Mouse (Mus musculus) layer of hippocampus, adult 9-11 months (tissue): ENCODE measurements around the gene Cyb5d1.
A peak's percentile ranks its signal among the peaks of the same experiment; 100 is the strongest.

Experiments used
- DNase-seq: peaks from one replicate; pipeline ENCODE4 v3.0.0; 2022

Cyb5d1 gene

DNA sequence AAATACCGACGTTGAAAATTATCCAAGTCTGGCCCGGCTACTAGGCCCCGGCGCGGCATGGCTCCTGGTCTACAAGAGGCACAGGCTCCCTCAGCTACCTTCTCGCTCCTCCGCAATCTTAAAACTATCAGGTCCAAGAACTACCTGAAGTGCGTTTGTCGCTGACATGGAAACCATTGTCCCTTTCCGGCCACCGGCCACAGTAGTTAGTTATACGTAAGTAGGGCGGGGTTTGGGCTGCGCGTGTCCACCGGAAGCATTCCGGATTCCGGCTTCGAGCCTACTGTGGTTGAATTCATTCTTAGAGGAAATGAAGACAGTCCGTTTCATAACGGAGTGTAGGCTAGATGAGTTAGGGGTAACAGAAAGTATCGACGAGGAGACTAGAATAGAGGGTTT is at the start of gene Cyb5d1, which contains the start of gene Naa38:
TSS of gene Cyb5d1 (minus strand) at position 397 of the 399 bp plus-strand sequence.
TSS of gene Naa38 (plus strand) at position 253 of the 399 bp plus-strand sequence.
- DNase-seq, result peak; percentile 93

GRCm38 (mm10) chr11:69443328-69443727 is 47.9 kb upstream of the Cyb5d1 start:
- DNase-seq, result no peak

DNA sequence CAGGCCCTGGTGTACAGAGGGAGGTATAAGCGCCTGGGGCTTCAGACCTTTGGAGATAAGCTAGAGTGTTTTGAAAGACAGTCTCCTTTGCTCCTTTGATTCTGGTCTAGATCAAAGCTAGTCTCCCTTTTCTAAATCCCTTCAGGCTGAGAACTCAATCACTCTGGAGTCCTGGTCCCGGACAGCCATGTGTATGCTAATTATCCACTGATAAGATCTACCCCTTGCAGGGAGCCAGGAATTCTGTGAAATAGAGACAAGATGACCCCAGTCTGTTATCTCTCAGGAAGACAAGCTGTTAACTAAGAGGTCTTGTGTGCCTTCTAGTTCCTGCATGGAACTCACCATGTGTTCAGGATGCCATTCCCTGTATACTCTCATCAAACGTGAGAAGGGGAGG is 41.9 kb upstream of the Cyb5d1 start:
- no peak for DNase-seq

GRCm38 (mm10) chr11:69433189-69433588 is 37.8 kb upstream of the Cyb5d1 start:
- DNase-seq, result no peak

- DNase-seq, result no peak
These were observed 37.2 kb upstream of the Cyb5d1 start for GRCm38 (mm10) chr11:69432640-69432982.

DNA sequence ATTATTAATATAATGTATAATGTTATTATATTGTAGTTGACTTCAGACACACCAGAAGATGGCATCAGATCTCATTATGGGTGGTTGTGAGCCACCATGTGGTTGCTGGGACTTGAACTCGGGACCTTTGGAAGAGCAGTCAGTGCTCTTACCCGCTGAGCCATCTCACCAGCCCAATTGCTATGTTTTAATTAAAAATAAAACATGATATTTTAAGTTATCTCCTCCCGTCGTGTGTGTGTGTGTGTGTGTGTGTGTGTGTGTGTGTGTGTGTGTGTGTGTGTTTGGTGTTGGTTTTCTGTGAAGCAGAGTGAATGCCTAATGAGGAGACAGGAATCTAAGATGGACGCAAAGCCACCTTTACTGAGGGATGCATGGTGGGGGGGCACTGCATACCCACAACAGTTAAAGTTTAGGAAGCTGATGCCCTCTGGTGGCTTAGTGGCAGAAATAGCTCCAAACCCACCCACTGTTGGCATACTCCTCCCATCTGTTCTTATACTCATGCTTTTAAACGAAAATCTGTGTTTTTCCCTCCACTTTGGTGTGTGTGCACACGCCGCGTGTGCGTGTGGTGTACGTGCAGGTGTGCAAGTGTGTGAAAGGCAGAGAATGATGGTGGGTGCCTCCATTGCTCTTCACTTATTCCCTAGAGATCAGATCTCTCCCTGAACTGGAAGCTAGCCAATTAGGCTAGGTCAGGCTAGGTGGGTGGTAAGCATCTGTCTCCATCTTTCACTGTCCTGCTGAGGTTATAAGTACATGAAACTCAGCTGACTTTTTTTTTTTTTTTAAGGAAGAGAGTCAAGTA is 36.6 kb upstream of the Cyb5d1 start:
- DNase-seq, result peak; percentile 88

GRCm38 (mm10) chr11:69430631-69431030 is 35.2 kb upstream of the Cyb5d1 start:
- no peak for DNase-seq

GRCm38 (mm10) chr11:69429313-69429712 is 33.9 kb upstream of the Cyb5d1 start:
- DNase-seq, result peak; percentile 63

DNA sequence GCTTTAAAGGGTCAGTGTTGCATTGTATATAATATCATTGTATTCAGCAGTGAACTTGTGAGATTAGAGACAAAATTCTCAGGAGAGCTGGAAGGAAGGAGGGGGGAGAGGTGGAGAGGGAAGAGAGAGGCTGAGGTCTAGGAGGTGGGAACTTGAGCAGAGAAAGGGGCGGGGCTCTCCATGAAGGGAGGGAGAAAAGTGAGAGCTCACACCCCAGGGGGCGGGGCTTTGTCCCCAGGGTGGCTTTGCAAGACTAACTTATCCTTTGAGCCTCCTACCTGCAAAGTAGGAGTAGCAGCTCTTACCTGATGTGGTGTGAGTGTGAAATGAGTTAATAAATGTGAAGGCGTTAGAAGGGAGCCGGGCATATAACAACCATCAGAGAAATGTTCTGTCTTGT is 33.3 kb upstream of the Cyb5d1 start:
- DNase-seq, result no peak

DNA sequence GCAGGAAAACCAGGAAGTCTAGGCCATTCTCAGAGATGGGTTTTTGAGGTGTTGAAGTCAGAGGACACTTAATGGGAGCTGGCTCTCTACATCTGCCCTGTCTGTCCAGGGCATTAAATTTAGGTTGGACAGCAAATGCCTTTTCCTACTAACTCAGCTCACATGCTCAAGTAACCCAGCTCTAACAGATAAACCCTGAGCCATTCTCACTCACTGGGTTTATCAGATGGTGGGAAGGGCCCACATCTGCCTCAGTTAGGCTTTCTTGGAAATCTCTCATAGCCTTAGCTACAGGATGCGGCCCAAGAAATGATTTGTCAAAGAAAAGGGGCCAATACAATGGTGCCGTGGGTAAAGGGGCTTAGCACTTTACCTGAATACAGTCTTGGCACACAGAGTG is 30.8 kb upstream of the Cyb5d1 start:
- no peak for DNase-seq

DNA sequence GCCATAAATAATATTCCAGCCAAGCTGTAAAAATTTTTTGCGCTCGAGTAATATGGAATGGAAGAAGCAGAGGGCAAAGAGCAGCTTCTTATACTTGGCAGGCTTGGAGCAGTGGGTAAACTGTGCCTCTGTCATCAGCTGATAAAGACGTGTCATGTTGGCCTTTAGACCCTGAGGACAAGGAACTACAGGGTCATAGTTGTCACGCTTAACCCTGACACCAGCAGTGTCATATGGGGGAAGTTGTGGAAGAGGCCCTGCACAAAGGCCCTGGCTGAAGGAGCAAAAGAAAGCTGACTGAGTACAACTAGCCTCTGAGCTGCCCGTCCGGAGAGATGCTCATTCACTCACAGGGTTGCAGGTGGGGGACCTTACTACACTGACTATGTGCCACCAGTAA is 28.5 kb upstream of the Cyb5d1 start:
- DNase-seq, result no peak

DNA sequence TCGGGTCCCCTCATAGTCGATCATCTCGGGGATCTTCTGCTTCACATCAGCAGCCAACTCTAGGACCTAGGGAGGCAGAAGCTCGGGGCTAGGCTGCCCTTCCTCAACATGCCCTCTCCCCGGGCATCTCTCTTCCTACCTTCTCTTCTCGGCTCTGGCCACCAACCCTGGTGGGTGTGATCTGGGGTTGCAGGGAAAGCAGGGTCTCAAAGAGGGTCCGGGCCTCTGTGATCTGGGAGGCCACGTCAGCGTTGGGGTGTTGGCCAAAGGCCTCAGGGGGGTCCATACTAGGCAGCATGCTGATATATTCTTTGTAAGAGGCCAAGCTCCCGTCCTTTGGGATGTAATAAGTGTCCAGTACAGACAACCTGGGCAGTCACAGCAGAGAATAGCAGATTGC is 27.4 kb upstream of the Cyb5d1 start:
- no peak for DNase-seq

- no peak for DNase-seq
These were observed 25.9 kb upstream of the Cyb5d1 start for GRCm38 (mm10) chr11:69421131-69421977.

DNA sequence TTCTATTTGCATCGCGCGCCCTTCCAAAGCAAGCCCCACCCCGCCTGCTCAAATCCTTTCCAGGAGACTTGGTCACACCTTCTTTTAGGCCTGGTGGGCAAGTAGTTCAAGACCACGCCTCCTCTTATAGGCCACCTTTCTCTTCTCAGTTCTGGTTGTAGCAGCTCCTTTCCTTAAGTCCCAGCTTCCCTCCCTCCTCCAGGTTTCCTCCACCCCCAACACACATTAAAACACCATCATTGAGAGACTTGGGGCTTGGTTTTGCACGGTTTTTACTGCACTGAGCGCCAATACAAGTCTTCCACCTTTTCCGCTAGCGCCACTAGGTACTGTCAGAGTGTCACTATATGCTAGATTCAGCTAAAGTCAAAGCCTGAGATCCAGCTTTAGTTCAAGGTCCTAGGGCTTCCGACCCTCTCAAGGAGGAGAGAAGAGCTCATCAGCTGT is 25.1 kb upstream of the Cyb5d1 start:
- no peak for DNase-seq

GRCm38 (mm10) chr11:69419813-69420553 is 24.6 kb upstream of the Cyb5d1 start:
- DNase-seq, result no peak

DNA sequence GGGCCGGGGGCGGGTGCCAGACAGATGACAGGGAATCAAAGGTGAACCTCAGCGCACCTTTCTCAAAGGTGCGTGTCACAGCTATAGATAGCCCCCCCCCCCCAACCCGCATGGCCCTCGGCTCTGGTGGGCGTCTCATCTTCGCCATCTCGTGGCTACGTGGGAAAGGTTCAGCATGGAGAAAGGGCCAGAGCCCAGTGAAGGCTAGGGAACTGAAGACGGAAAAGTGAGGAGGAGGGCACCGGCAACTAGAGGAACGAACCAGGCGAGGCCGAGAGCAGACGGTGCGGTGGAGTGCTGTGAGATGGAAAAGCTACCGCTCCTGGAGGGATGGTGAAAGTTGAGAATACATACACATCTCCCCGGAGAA is 24.0 kb upstream of the Cyb5d1 start:
- DNase-seq, result no peak

- DNase-seq, result peak; percentile 96
These were observed 23.3 kb upstream of the Cyb5d1 start for GRCm38 (mm10) chr11:69418481-69419442.

- peak; percentile 91 for DNase-seq
These were observed 22.3 kb upstream of the Cyb5d1 start for GRCm38 (mm10) chr11:69417449-69418384.

DNA sequence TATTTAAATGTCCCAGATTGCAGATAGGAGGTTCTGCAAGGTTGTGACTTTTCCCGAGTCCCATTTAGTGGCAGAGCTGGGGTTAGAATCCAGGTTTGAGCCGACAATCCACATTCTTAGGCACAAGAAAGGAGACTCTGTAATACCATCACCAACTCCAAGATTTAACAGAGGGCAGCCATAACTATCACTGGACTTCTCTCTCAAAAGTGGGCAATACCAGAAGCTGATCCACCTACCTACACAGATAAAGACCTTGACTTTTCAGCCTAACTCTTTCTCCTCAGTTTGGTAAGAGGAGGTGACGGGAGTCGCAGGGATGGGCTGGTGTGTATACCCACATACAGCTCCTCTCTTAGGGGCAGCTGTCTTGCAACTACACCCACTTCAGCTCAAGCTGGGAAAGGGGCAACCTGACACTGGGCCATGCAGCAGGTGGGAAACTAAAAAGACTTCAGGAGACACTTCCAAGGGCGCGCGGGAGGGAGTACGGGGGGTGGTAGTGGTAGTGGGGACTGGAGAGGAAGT is 21.6 kb upstream of the Cyb5d1 start:
- DNase-seq, result no peak

- DNase-seq, result no peak
These were observed 21.1 kb upstream of the Cyb5d1 start for GRCm38 (mm10) chr11:69416509-69416908.
